Mouse (Mus musculus) thymus, adult 2 months (tissue): Measurements from ENCODE around the gene Ctrl. TPM values are rescaled to one million over a fixed set of nuclear protein-coding genes. Genes with fewer than 3 reads are reported as not detected.
A peak's percentile ranks its signal among the peaks of the same experiment; 100 is the strongest.

Experiments used
- DNase-seq: peaks from one replicate; pipeline ENCODE4 v3.0.0; 2021
- H3K27ac ChIP-seq: fragments of 200-500 bp; 2 replicates; pipeline ENCODE4 v1.5.1; 2012; ENCODE audit warnings: low read length, control low read depth; ENCODE audit not compliant: control insufficient read depth, insufficient read depth
- H3K27me3 ChIP-seq: fragments of 200-500 bp; 2 replicates; pipeline ENCODE4 v1.6.1; 2012; ENCODE audit warnings: mild to moderate bottlenecking, low read length, moderate library complexity, mixed read lengths; ENCODE audit not compliant: control insufficient read depth, insufficient read depth
- H3K36me3 ChIP-seq: fragments of 200-500 bp; 2 replicates; pipeline ENCODE4 v1.6.1; 2012; ENCODE audit warnings: mild to moderate bottlenecking, low read length, moderate library complexity; ENCODE audit not compliant: control insufficient read depth, insufficient read depth
- H3K4me1 ChIP-seq: fragments of 200-500 bp; replicated peaks from 2 replicates; pipeline ENCODE4 v1.6.1; 2012; ENCODE audit warnings: low read length; ENCODE audit not compliant: control insufficient read depth, insufficient read depth
- H3K4me3 ChIP-seq: fragments of 200-500 bp; 2 replicates; pipeline ENCODE4 v1.5.1; 2012; ENCODE audit warnings: mild to moderate bottlenecking, low read length, control low read depth, moderate library complexity; ENCODE audit not compliant: control insufficient read depth, insufficient read depth
- CTCF ChIP-seq: fragments of 200-500 bp; IDR thresholded peaks from 2 replicates; pipeline ENCODE4 v1.5.1; 2012; ENCODE audit warnings: mild to moderate bottlenecking, control low read depth, low read length, moderate library complexity, borderline replicate concordance; ENCODE audit not compliant: control insufficient read depth, poor library complexity, insufficient read depth; ENCODE audit errors: extremely low read depth
- POLR2A ChIP-seq: fragments of 200-500 bp; IDR thresholded peaks from 2 replicates; pipeline ENCODE4 v1.6.1; 2012; ENCODE audit warnings: mild to moderate bottlenecking, low read length, control low read depth, moderate library complexity; ENCODE audit not compliant: control insufficient read depth, poor library complexity, insufficient read depth; ENCODE audit errors: extremely low read depth
- WGBS: fragments of 180-500 bp; shearing (Covaris S2); methylation state at CpG from one replicate; pipeline ENCODE4 v1.1.7; 2018; 5-methylcytosine and 5-hydroxymethylcytosine counted together
- polyA plus RNA-seq: library from polyadenylated mRNA; depleted of rRNA; stranded (reverse); fragments of >200 nt; gene quantifications from 2 replicates; pipeline ENCODE4 v1.2.3, GENCODE M21; 2012; rRNA removed

Gene Ctrl
- polyA plus RNA-seq, 1 experiment, result 6.9 TPM

DNA sequence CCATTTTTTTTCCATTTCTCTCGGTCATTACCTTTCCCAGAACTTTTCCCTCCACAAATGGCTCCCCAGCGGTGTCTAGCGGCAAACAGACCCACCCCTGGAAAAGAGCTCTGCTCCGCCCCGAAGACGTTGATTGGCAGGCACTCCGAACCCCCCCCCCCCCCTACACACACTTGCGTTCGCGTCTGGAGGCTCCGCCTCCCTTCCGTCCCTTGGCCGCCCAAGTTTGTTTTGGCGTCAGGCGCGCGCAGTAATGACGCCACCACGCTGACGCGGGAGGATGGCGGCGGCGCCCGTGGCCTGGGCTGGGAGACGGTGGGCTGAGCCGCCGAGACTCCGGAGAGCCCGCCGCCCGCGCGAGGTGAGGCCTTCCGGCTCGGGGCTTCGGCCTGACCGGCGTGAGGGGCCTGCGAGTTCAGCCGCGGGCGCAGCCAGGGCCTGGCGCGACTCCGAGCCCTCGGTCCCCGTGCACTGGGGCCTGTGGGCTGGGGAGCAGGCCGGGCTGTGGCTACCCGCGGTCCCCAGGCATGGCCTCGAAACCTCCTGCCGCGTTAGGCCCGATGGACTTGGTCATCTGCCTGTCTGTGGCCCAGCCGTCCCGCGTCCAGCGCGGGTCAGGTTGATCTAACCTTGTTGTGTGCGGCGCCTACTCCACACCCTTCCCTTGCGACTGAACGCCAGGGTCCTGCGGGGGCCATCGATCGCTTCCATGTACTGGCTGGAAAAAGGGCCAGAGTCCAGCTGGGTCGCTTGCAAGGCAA is 33.3 kb downstream of the Ctrl start, which contains the start of gene Pskh1:
Gene Pskh1, plus strand, starts transcription at position 262 of the 761 bp plus-strand sequence.
- Histone ChIP-seq H3K27ac (peak within 1 kb of the TSS; percentile 39), H3K4me3 (peak within 1 kb of the TSS; percentile 91), H3K4me1 (0 out of 2 replicates have a peak, but pooled peaks cover 2% of the 10 kb centered on the region), H3K36me3 (no peaks in the 10 kb centered on the region), H3K27me3 (no peaks in the 10 kb centered on the region)
- WGBS, result under 1% methylated on average over 68 of the region's 68 CpGs
- peak; percentile 92 for DNase-seq
- TF ChIP-seq POLR2A (peak; percentile 88), CTCF (peak; percentile 55; the same call in 1 of the 2 replicates)

DNA sequence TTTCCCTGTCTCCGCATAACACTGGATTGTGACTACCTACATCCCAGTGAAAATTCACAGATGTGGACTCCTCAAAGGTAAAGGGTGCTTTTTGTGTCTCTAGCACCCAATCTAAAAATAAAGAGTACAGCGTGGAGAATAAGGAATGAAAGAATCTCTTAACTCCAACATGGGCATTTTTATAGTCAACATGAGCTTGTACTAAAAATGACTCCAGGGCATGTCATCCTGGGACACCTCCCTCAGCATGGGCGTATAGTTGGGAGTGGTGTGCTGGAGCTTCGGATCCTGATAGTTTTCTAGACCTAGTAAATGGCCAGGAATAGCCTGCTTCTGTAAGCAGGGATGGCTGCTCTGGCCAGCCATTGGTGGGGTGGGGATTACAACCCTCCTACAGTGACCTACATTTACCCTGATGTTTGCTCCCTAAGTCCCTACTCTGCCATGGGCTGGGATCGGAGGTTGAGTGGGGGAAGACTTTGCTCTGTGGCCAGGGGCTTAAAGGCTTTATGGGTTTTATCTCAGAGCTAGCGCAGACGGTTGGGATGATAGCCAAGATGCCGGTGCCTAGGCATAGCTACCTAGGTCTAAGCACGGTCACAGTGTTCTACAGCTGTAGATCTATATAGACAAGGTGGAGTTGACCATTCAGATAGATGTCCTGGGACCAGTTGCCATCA is 35.7 kb downstream of the Ctrl start:
- WGBS, result 94% methylated on average over 9 of the region's 9 CpGs

DNA sequence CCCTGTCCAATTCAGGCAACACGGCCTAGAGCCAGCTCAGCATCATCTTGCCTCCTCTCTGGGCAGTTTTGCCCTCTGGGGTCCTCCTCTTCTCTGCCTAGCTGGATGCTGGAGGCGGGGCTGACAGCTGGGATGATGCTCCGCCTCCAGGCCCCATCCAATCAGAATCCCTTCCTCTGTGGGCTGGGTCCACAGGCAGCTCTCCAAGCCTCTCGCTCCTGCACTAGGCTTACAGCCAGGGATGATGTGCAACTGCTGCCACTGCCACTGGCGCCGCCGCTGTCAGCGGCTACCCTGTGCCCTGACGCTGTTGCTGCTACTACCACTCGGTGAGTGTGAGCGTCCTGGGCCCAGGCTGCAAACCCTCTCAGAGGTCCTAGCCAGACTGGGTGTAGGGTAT is 40.3 kb downstream of the Ctrl start, which contains the start of gene Nrn1l:
Gene Nrn1l, plus strand, starts transcription at position 229 of the 400 bp plus-strand sequence.
- Histone ChIP-seq H3K27ac (no peak within 1 kb of the TSS), H3K36me3 (peaks cover 27% of the 10 kb centered on the region), H3K4me3 (no peak within 1 kb of the TSS), H3K27me3 (no peaks in the 10 kb centered on the region), H3K4me1 (no peaks in the 10 kb centered on the region)
- WGBS, result 89% methylated on average over 11 of the region's 11 CpGs
- TF ChIP-seq CTCF (no peak), POLR2A (no peak)
- DNase-seq, result peak; percentile 13

More for the DNA sequence above, 35.7 kb downstream of the Ctrl start:
- Histone ChIP-seq H3K4me1 (0 out of 2 replicates have a peak, but pooled peaks cover 2% of the 10 kb centered on the region), H3K27me3 (no peaks in the 10 kb centered on the region), H3K4me3 (no peak overlapping the region), H3K27ac (no peak overlapping the region), H3K36me3 (no peaks in the 10 kb centered on the region)
- TF ChIP-seq CTCF, result no peak
- DNase-seq, result no peak

DNA sequence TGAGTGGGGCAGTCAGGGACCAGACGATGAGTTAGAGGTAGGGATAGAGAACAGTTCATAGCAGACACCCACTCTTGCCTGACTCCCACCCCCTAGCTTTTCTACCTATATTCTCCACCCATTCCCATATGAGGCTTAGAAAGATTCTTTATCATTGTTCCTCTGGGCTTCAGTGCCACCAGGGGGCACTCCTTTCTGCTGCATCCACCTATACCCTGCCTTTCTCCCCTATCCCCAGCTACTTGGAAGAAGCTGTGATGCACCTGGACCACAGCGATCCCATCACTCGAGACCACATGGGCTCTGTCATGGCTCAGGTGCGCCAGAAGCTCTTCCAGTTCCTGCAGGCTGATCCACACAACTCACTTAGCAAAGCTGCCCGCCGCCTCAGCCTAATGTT is 41.2 kb downstream of the Ctrl start:
- Histone ChIP-seq H3K27ac (no peak overlapping the region), H3K27me3 (no peaks in the 10 kb centered on the region), H3K36me3 (peaks cover 36% of the 10 kb centered on the region), H3K4me1 (no peaks in the 10 kb centered on the region), H3K4me3 (no peak overlapping the region)
- 93% methylated on average over 6 of the region's 6 CpGs for WGBS
- TF ChIP-seq POLR2A, result no peak
- TF ChIP-seq CTCF, result no peak
- DNase-seq, result peak; percentile 39

DNA sequence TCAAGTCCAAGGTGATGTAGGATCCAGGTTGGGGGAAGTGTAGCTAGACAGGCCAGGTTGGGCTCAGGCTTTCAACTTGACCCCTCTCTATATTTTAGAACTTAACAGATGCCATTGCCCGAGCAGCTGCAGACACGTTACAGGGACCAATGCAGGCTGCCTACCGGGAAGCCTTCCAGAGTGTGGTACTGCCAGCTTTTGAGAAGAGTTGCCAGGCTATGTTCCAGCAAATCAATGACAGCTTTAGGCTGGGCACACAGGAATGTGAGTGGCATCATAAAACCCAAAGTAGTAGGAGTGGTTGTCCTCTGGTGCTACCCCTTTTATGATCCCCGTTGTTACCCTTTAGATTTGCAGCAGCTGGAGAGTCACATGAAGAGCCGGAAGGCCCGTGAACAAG is 42.8 kb downstream of the Ctrl start:
- WGBS, result 98% methylated on average over 6 of the region's 6 CpGs
- no peak for DNase-seq
- Histone ChIP-seq H3K4me3 (no peak overlapping the region), H3K36me3 (peaks cover 50% of the 10 kb centered on the region), H3K27ac (no peak overlapping the region), H3K4me1 (no peaks in the 10 kb centered on the region), H3K27me3 (no peaks in the 10 kb centered on the region)
- no peak for TF ChIP-seq CTCF
- TF ChIP-seq POLR2A, result no peak

DNA sequence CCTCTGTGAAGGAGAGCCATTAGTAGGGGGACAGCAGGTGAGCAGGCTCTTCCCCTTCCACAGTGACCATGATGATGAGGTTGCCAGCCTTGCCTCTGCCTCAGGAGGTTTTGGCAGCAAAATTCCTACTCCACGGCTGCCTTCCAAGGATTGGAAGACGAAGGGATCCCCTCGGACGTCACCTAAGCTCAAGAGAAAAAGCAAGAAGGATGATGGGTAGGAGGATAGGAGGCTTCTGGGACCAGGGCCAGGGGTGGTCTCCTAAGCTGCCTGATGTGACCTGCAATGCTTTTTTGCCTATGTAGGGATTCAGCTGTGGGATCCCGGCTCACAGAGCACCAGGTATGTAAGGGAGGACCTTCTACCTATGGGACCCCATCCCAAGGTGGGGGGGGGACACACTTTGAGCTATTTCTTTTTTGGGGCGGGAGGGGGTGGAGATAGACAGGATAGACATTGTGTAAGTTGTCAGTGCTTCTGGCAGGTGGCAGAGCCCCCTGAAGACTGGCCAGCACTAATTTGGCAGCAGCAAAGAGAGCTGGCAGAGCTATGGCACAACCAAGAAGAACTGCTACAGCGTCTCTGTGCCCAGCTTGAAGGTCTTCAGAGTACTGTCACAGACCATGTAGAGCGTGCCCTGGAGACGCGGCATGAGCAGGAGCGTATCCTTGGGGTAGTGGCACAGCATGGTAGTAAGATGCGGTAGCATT is 43.8 kb downstream of the Ctrl start:
- Histone ChIP-seq H3K36me3 (peaks cover 60% of the 10 kb centered on the region), H3K4me3 (no peak overlapping the region)
- WGBS, result 98% methylated on average over 12 of the region's 12 CpGs

More for the DNA sequence above, 43.8 kb downstream of the Ctrl start:
- Histone ChIP-seq H3K27ac (no peak overlapping the region), H3K27me3 (no peaks in the 10 kb centered on the region), H3K4me1 (no peaks in the 10 kb centered on the region)
- TF ChIP-seq CTCF (no peak), POLR2A (no peak)
- DNase-seq, result no peak

Other genes with a start within 250 kb of the Ctrl start
- 408 and 419 TPM in 2 replicates for gene Carmil2, start 247.6 kb downstream of the Ctrl start, polyA plus RNA-seq
- gene Acd, start 232.8 kb downstream of the Ctrl start, polyA plus RNA-seq, result 118 and 122 TPM in 2 replicates
- gene Pard6a, start 232.7 kb downstream of the Ctrl start, polyA plus RNA-seq, result 29.7 and 30.7 TPM in 2 replicates
- gene 4933405L10Rik, start 226.2 kb downstream of the Ctrl start, polyA plus RNA-seq, result not detected in 2 replicates
- 46.7 and 53.9 TPM in 2 replicates for gene Enkd1, start 225.7 kb downstream of the Ctrl start, polyA plus RNA-seq
- gene Gfod2, start 175.2 kb downstream of the Ctrl start, polyA plus RNA-seq, result 7.3 and 8.5 TPM in 2 replicates
- gene Ranbp10, start 106.5 kb downstream of the Ctrl start, polyA plus RNA-seq, result 47.1 and 53.0 TPM in 2 replicates
- 0.05 TPM in 2 replicates for gene Tsnaxip1, start 106.1 kb downstream of the Ctrl start, polyA plus RNA-seq
- 53.2 TPM in 2 replicates for gene Cenpt, start 80.6 kb downstream of the Ctrl start, polyA plus RNA-seq
- gene Thap11, start 78.7 kb downstream of the Ctrl start, polyA plus RNA-seq, result 75.3 and 84.9 TPM in 2 replicates
- 52.4 and 54.4 TPM in 2 replicates for gene Nutf2, start 73.3 kb downstream of the Ctrl start, polyA plus RNA-seq
- gene Edc4, start 53.0 kb downstream of the Ctrl start, polyA plus RNA-seq, result 193 and 207 TPM in 2 replicates
- 5.0 and 5.3 TPM in 2 replicates for gene Nrn1l, start 40.3 kb downstream of the Ctrl start, polyA plus RNA-seq
- 51.2 and 56.5 TPM in 2 replicates for gene Pskh1, start 33.4 kb downstream of the Ctrl start, polyA plus RNA-seq
- 375 and 484 TPM in 2 replicates for gene Psmb10, start 4.6 kb upstream of the Ctrl start, polyA plus RNA-seq
- 5.3 and 6.0 TPM in 2 replicates for gene Lcat, start 9.5 kb upstream of the Ctrl start, polyA plus RNA-seq
- 69.3 TPM in 2 replicates for gene Slc12a4, start 32.2 kb upstream of the Ctrl start, polyA plus RNA-seq
- 0.09 TPM in 1 of 2 replicates, not detected in the other for gene Dpep3, start 45.6 kb upstream of the Ctrl start, polyA plus RNA-seq
- 19.8 and 22.3 TPM in 2 replicates for gene Dus2, start 57.5 kb upstream of the Ctrl start, polyA plus RNA-seq
- not detected in 2 replicates for gene Dpep2nb, start 72.1 kb upstream of the Ctrl start, polyA plus RNA-seq
- gene Ddx28, start 78.0 kb upstream of the Ctrl start, polyA plus RNA-seq, result 16.7 and 20.3 TPM in 2 replicates
- 161 and 186 TPM in 2 replicates for gene Nfatc3, start 125.0 kb upstream of the Ctrl start, polyA plus RNA-seq
- 24.5 and 29.9 TPM in 2 replicates for gene Esrp2, start 203.1 kb upstream of the Ctrl start, polyA plus RNA-seq
- 17.4 and 18.2 TPM in 2 replicates for gene Pla2g15, start 216.5 kb upstream of the Ctrl start, polyA plus RNA-seq
- 96.3 and 103 TPM in 2 replicates for gene Slc7a6, start 235.0 kb upstream of the Ctrl start, polyA plus RNA-seq